Mouse (Mus musculus) frontal cortex, adult (tissue): ENCODE measurements around the gene Spata31d1d.
"Not testable (repeated sequence)": the region's sequence is repeated elsewhere in the genome, so short reads cannot be mapped to it uniquely, and the experiment has no call there.

ENCODE experiments used
- ATAC-seq: cut with Nextera tagmentation; 2 replicates; pipeline ENCODE4 v1.9.2; 2017; ENCODE audit warnings: mild to moderate bottlenecking, moderate library complexity, mixed read lengths; ENCODE audit not compliant: low TSS enrichment

The Spata31d1d gene

DNA sequence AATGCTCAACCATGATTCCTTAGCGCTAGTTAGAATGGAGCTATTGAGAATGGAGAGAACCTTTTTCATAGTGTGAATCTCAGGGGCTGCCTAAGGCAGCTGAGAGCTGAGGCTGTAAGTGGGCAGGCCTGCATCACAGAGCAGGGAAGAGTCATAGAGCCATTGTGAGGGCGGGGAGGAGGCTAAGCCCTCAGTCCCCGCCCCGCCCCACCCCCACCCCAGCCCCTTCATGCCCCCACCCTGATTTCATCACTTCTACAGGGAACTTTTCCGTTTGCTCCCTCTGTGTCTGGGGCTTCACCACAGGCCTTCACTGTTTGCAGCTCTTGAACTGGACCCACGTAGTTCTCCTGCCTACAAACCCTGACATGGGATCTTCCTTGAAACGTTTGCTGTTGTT lies at the start of gene Spata31d1d:
Spata31d1d (minus strand) TSS at position 101 of the 400 bp plus-strand sequence.
- ATAC-seq, result no peak

- ATAC-seq, result not testable (repeated sequence)
Observed at GRCm38 (mm10) chr13:59779744-59780264, 48.3 kb upstream of the Spata31d1d start.

GRCm38 (mm10) chr13:59779213-59779612 lies 47.7 kb upstream of the Spata31d1d start:
- ATAC-seq, result no peak

- no peak for ATAC-seq
Observed at GRCm38 (mm10) chr13:59775168-59775567, 43.6 kb upstream of the Spata31d1d start.

- peak; percentile 18; the same call in 1 of the 2 replicates for ATAC-seq
Observed at GRCm38 (mm10) chr13:59771257-59771656, 39.7 kb upstream of the Spata31d1d start.

- ATAC-seq, result no peak
Observed at GRCm38 (mm10) chr13:59770847-59771246, 39.3 kb upstream of the Spata31d1d start.

- ATAC-seq, result peak; percentile 54
Observed at GRCm38 (mm10) chr13:59770164-59770562, 38.6 kb upstream of the Spata31d1d start.

GRCm38 (mm10) chr13:59769296-59770163 lies 38.0 kb upstream of the Spata31d1d start, which contains the start of gene Isca1:
Gene Isca1 (minus strand): TSS chr13:59769810.
- peak; percentile 87 for ATAC-seq

DNA sequence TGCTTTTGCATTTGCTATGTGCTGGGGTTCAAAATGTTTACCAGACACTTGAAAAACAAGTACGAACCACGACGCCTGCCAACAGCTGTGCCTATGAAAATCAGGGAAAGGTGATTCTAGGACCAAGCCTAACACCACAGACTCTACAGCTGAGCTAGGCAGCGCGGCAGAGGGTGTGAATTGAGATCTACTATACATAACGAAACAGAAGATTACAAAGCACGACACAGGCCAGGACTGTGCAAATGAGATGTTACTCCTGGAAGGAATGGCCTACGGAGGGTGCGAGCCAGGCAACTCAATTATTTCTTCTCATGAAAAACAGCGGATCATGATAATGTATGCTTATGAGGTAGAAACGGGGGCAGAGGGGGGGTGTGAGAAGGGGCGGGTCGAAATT lies 37.0 kb upstream of the Spata31d1d start:
- no peak for ATAC-seq

GRCm38 (mm10) chr13:59766786-59767515 lies 35.4 kb upstream of the Spata31d1d start:
- no peak for ATAC-seq

- no peak for ATAC-seq
Observed at GRCm38 (mm10) chr13:59762791-59763190, 31.2 kb upstream of the Spata31d1d start.

- ATAC-seq, result no peak
Observed at GRCm38 (mm10) chr13:59756906-59757305, 25.4 kb upstream of the Spata31d1d start.

- no peak for ATAC-seq
Observed at GRCm38 (mm10) chr13:59750310-59750709, 18.8 kb upstream of the Spata31d1d start.

DNA sequence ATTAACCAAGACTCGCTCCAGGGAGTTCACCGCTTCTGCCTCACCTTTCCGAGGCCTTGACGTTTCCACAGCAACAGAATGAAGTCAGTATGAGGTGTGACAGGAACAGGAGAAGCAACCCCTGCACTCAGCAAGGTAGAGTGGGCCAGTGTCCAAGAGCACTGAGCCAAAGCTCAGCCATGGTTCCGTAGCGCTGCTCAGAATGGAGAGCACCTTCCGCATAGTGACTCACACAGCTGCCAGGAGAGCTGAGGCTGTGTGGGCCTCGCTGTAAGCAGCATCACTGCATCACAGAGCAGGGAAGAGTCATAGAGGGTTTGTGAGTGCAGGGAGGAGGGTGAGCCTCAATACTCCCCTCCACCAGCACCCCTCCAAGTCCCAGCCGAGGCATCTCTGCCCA lies 15.2 kb upstream of the Spata31d1d start, which contains the start of gene 1700014D04Rik:
1700014D04Rik (minus strand) TSS at position 42 of the 400 bp plus-strand sequence.
- ATAC-seq, result peak; percentile 95

DNA sequence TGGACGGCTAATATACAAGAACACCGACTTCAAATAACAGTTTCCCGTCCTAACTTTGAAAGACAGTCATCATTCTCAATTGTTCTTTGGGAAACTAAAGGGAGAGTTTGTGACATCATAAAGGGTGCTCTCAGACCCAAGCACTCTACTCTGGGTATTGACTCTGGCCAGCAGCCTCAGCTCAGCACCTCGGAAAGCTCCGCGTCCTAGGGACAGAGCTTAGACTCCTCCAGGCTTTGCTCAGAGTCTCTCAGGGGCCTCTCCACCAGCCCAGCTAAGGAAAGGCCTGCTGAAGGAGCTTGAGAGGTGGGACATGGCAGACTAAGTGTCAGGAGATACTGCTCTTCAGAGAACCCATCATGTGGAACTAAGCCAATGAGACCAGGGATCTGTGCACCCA lies 14.6 kb upstream of the Spata31d1d start:
- ATAC-seq, result no peak

- peak; percentile 27; the same call in 1 of the 2 replicates for ATAC-seq
Observed at GRCm38 (mm10) chr13:59745462-59745861, 13.9 kb upstream of the Spata31d1d start.

DNA sequence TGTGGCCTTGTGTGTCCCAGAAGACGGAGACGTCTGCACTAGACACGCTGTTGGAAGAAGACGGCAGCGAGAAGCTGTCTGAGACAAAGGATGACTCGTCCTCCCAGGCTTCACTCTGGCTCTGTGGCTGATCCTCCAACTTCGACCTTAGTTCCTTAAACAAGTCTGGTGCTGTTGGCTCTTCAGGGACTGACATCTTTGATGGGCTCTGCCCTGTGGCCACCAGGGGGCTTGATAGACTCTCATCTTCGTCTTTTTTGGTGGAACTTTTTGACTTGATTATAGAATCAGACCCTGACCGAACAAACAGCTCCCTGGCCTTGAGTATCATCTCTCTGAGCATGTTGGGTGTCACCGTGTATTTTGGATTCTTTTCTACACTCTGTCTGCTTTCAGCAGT lies 10.1 kb upstream of the Spata31d1d start:
- no peak for ATAC-seq

GRCm38 (mm10) chr13:59741096-59741495 lies 9.5 kb upstream of the Spata31d1d start:
- ATAC-seq, result no peak

DNA sequence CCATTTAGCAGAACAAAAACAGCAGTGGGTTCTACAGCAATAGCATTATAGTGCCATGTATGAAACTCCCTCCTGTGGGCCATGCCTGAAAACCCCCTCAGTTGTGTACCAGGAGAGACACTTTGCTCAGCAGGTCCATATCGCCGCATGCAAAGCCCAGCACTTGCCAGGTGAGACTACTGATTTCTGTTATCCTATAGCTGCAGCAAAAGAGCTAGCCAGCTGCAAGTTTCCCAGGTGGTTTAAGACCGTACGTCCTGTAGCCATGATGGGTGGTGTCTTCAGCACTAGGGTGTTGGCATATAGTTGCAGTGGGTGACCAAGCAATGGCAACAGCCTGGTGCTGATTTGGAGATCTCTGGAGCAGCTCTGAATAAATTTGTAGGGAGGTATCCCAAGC lies 7.8 kb upstream of the Spata31d1d start:
- ATAC-seq, result no peak

- ATAC-seq, result no peak
Observed at GRCm38 (mm10) chr13:59738455-59738854, 6.9 kb upstream of the Spata31d1d start.

DNA sequence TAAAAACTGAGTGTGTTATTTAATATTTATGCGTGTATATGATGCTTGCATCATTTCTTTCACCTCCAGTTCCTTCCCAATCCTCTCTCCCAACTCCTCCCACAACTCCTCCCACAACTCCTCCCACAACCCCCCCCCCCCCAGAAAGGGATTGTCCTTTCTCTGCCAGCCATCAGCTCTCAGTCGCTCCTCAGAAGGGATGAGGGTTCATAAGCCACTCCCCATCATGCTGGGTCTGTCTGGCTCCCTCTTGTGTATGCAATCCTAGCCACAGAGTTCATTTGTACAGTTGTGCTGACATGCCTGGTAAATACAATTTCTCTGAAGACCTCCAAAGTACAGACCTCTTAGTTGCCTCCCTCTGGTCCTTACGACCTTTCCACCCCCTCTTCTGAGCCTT lies 3.6 kb upstream of the Spata31d1d start:
- ATAC-seq, result peak; percentile 52; the same call in 1 of the 2 replicates

DNA sequence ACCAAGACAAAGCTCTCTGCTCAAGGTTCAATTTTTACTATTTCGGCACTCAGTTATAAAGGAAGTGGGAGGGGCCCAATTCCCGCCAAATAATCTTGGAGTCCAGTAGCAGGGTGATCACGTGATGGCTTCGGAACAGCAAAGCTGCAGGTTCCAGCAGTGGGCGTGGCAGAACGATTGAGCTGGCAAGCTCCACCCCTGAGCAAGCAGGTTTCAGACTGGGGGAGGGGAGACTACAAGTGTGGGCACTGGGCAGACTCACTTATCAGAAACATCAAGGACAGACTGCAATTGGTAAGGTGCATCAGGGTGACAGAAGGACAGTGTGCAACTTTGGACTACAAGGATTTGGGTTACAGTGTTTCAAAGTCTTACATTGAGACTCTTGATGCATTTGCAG lies 2.8 kb upstream of the Spata31d1d start:
- ATAC-seq, result not testable (repeated sequence)
